Mouse (Mus musculus) pancreas, adult 10 weeks (tissue): ENCODE results near the gene Nkx2-9. TPM values are rescaled to one million over a fixed set of nuclear protein-coding genes. Genes with fewer than 3 reads are reported as not detected.

ENCODE experiments used
- polyA plus RNA-seq: library from polyadenylated mRNA; stranded (reverse); fragments of 350-450 nt; fragmentation: Illumina TruSeq; extraction: RNeasy Lipid Tissue Mini Kit (QIAGEN cat#74804); gene quantifications from one replicate; pipeline ENCODE4 v1.2.3, GENCODE M21; 2015; ENCODE audit warnings: low read depth, low replicate concordance; ENCODE audit not compliant: insufficient read depth

The Nkx2-9 gene
- not detected for polyA plus RNA-seq

GRCm38 (mm10) chr12:56612761-56613437, at the start of gene Nkx2-9:
Nkx2-9 (minus strand) TSS chr12:56613284.

Other genes with a start within 250 kb of the Nkx2-9 start
- not detected for gene Nkx2-1, start 76.4 kb downstream of the Nkx2-9 start, polyA plus RNA-seq
- not detected for gene Pax9, start 78.5 kb upstream of the Nkx2-9 start, polyA plus RNA-seq